Mouse (Mus musculus): ENCODE measurements around the gene Tchh.

GRCm38 (mm10) chr3:93447138-93447841 is 5.2 kb downstream of the Tchh start:
- TF ChIP-seq CTCF (IDR thresholded peaks at IDR 0.05) (peak; percentile 39), POLR2A (IDR thresholded peaks at IDR 0.05; ENCODE audit: insufficient read depth, low read depth, low read length) (no peak)
